ENCODE assay signal across 16 mouse cellular contexts in the genomic region with DNA sequence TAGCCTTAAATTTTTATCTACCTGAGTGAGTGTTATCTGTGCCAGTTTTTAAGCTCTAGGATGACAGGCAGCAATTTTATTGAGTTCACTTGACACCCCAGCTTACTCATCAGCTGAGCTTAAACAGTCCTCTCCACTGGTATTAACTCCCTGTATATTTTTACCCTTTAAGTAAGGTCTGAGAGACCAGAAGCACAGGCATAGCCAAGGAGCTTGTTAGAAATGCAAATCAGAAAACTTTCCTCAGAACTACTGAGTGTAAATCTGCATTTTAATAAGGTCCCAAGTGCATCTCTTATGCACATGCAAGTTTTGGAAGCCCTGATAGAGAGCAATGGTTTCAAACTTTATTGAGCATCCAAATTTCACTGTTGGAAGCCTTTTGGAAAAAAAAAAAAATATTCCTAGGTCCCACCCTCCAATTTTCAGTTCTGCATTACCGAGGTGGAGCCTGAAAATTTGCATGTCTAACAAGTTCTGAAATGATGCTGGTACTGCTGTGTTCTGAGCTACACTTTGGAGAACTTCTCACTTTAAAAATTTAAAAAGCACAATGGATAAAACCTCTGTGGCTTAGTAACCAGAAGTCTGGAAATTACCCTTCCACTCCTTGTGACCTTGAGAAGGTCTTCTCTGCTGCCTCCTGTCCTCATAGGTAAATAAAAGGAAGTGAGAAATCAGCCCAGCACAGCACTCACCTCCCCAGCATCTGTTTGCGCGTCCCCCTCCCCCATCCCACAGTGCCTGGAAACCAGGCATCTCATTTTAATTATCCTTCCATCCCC.
A peak's percentile ranks its signal among the peaks of the same experiment; 100 is the strongest.
DNase-seq lines count a peak whose midpoint lies in the region; TF ChIP-seq lines count a peak whose summit lies in the region.
"Had no signal": no experiment of that assay in that cellular context is flagged by ENCODE, and none has a peak within 500 bp of the region (broad histone marks: within the 10 kb centered on the region; RNA-seq: fewer than 3 reads in every experiment).

No protein-coding gene starts in this region.

- peak; percentile 32 for TF ChIP-seq RAD21 in CH12.LX (IDR thresholded peaks at IDR 0.05; ENCODE audit: low read depth, low read length)

- no peak for TF ChIP-seq POLR2A in CH12.LX (IDR thresholded peaks at IDR 0.05; ENCODE audit: low read depth, low read length)
- no peak for TF ChIP-seq POLR2A in myocyte (IDR thresholded peaks at IDR 0.05; ENCODE audit: insufficient read length, low read depth)

- DNase-seq in left cerebral cortex, postnatal 4 days = peak; percentile 18
- DNase-seq in left cerebral cortex, postnatal 10 days (ENCODE audit: extremely low spot score in 1 of 2, low spot score in 2 of 2) = no peak
- DNase-seq in CH12.LX (ENCODE audit: extremely low read depth) = peak; percentile 97
- DNase-seq in embryonic facial prominence, embryonic 10.5 days (ENCODE audit: low spot score) = peak; percentile 54
- DNase-seq in left cerebral cortex, adult 11 months (ENCODE audit: low spot score) = no peak
- no peak for DNase-seq in gastrocnemius, postnatal 36 days
- DNase-seq: adrenal gland, postnatal 14 days; cerebellum, postnatal 36 days; kidney, postnatal 4 days; liver, embryonic 13.5 days; lung, postnatal 36 days; thymus, adult 2 months had no signal

- no peaks in the 10 kb centered on the region for H3K27me3 ChIP-seq in CH12.LX (replicated peaks)
- no peaks in the 10 kb centered on the region for H3K27me3 ChIP-seq in embryonic facial prominence, embryonic 10.5 days (replicated peaks; ENCODE audit: low read depth, poor library complexity, severe bottlenecking)
- H3K27me3 ChIP-seq in myocyte (ENCODE audit: control insufficient read depth, insufficient read depth, insufficient read length) = no peaks in the 10 kb centered on the region
- H3K27me3 ChIP-seq: heart, embryonic 12.5 days; liver, embryonic 13.5 days had no signal

- H3K4me3 ChIP-seq in CH12.LX (replicated peaks in 1 of 3; ENCODE audit: low read depth in 2 of 3, low read length in 2 of 3, poor library complexity in 1 of 3) = no peak overlapping the region
- H3K4me3 ChIP-seq in embryonic facial prominence, embryonic 10.5 days = no peak overlapping the region
- H3K4me3 ChIP-seq in myocyte = no peak overlapping the region
- H3K4me3 ChIP-seq: erythroblast, embryonic 14.5 days; heart, embryonic 12.5 days; left cerebral cortex, adult 2 months; liver, embryonic 13.5 days had no signal

- intact Hi-C loops in left cerebral cortex, postnatal 4 days (cut with DNase I) = no loop called here
- intact Hi-C loops in left cerebral cortex, postnatal 10 days (cut with DNase I) = no loop called here
- intact Hi-C loops in gastrocnemius, postnatal 36 days (cut with DNase I) = no loop called here

- H3K79me2 ChIP-seq in CH12.LX (replicated peaks; ENCODE audit: control insufficient read depth, extremely low read depth, insufficient read depth, poor library complexity, severe bottlenecking) (peaks cover 6% of the 10 kb centered on the region; the same call in 1 of the 2 replicates), myocyte (ENCODE audit: control insufficient read depth, insufficient read depth) (no peaks in the 10 kb centered on the region)

- peaks cover 9 to 18% of the 10 kb centered on the region in 2 experiments for H3K36me3 ChIP-seq in CH12.LX (replicated peaks in 1 of 2; ENCODE audit: control insufficient read depth in 1 of 2, insufficient read depth in 1 of 2, low read length in 1 of 2)
- no peaks in the 10 kb centered on the region for H3K36me3 ChIP-seq in embryonic facial prominence, embryonic 10.5 days (replicated peaks)
- no peaks in the 10 kb centered on the region for H3K36me3 ChIP-seq in myocyte (ENCODE audit: control insufficient read depth, insufficient read depth)
- H3K36me3 ChIP-seq: heart, embryonic 12.5 days; liver, embryonic 13.5 days had no signal

- dilution Hi-C loops in CH12.LX (cut with MboI; ENCODE audit: extremely low pct_ligation_motif_present, extremely low pct_unique_long_range_greater_than_20kb, low sequenced_read_pairs) = no loop called here

- H3K9me3 ChIP-seq in CH12.LX (replicated peaks; ENCODE audit: low read length) = peaks cover 11% of the 10 kb centered on the region
- H3K9me3 ChIP-seq in embryonic facial prominence, embryonic 10.5 days = no peaks in the 10 kb centered on the region
- H3K9me3 ChIP-seq: heart, embryonic 12.5 days; liver, embryonic 13.5 days had no signal

- H3K4me2 ChIP-seq in CH12.LX (ENCODE audit: insufficient read depth, low read depth, poor library complexity, severe bottlenecking) (peak overlapping the region; percentile 99), myocyte (ENCODE audit: low read depth) (peak overlapping the region; percentile 42)
- H3K4me2 ChIP-seq: heart, embryonic 12.5 days; liver, embryonic 13.5 days had no signal

- WGBS in embryonic facial prominence, embryonic 10.5 days = 13% methylated on average over 3 of the region's 3 CpGs

- TF ChIP-seq EP300 in CH12.LX (IDR thresholded peaks at IDR 0.05; ENCODE audit: low read length) = peak; percentile 97

- H3K9ac ChIP-seq in CH12.LX (ENCODE audit: insufficient read depth, low read depth) = peak overlapping the region; percentile 66
- H3K9ac ChIP-seq: heart, embryonic 12.5 days; liver, embryonic 13.5 days had no signal

- in situ Hi-C loops in CH12.LX (cut with MboI; ENCODE audit: low pct_ligation_motif_present, low pct_unique_long_range_greater_than_20kb, low sequenced_read_pairs) = loop anchor here (5.0 to 25.0 kb wide), 3 partner anchors 59 to 711 kb away; no protein-coding TSS in a partner anchor

- no peak for TF ChIP-seq CTCF in CH12.LX (conservative IDR thresholded peaks at IDR 0.05 in 1 of 2, IDR thresholded peaks at IDR 0.05 in 1 of 2; ENCODE audit: low read depth in 2 of 2, low read length in 2 of 2)

- peaks cover 27 to 63% of the 10 kb centered on the region in 2 experiments for H3K4me1 ChIP-seq in CH12.LX (ENCODE audit: control insufficient read depth in 1 of 2, insufficient read depth in 2 of 2)
- H3K4me1 ChIP-seq in embryonic facial prominence, embryonic 10.5 days = peaks cover 34% of the 10 kb centered on the region

- H3K27ac ChIP-seq in CH12.LX (ENCODE audit: insufficient read depth, low read depth) = peak overlapping the region; percentile 99
- H3K27ac ChIP-seq in embryonic facial prominence, embryonic 10.5 days (replicated peaks) = peak overlapping the region; percentile 51
- H3K27ac ChIP-seq: left cerebral cortex, adult 2 months; liver, embryonic 13.5 days had no signal

- no peak overlapping the region for H3ac ChIP-seq in myocyte (ENCODE audit: control insufficient read depth, insufficient read length)

TF ChIP-seq in CH12.LX, 34 proteins besides CTCF, POLR2A, EP300 and RAD21 (continues in another document):
- TF ChIP-seq ELF1 (IDR thresholded peaks at IDR 0.05; ENCODE audit: low read depth, low read length) (peak; percentile 55; the same call in 1 of the 2 replicates), BHLHE40 (IDR thresholded peaks at IDR 0.05; ENCODE audit: low read depth, low read length) (no peak; the same call in none of the 2 replicates), KAT2A (IDR thresholded peaks at IDR 0.05; ENCODE audit: insufficient replicate concordance, low read length) (no peak), MAFK (IDR thresholded peaks at IDR 0.05; ENCODE audit: insufficient replicate concordance, low read length) (peak; percentile 83), UBTF (IDR thresholded peaks at IDR 0.05; ENCODE audit: low read depth, low read length) (no peak), JUND (conservative IDR thresholded peaks at IDR 0.05; ENCODE audit: low read depth, low read length) (peak; percentile 97), SIN3A (IDR thresholded peaks at IDR 0.05; ENCODE audit: low read length) (peak; percentile 84), ZKSCAN1 (IDR thresholded peaks at IDR 0.05; ENCODE audit: borderline replicate concordance, low read depth, low read length) (no peak), MAX (IDR thresholded peaks at IDR 0.05; ENCODE audit: low read length) (peak; percentile 65; the same call in 1 of the 2 replicates), SMC3 (IDR thresholded peaks at IDR 0.05; ENCODE audit: low read depth, low read length) (peak; percentile 44), ZC3H11A (IDR thresholded peaks at IDR 0.05; ENCODE audit: low read depth, low read length) (no peak), CHD2 (IDR thresholded peaks at IDR 0.05; ENCODE audit: low read length) (peak; percentile 97), MYC (IDR thresholded peaks at IDR 0.05; ENCODE audit: low read depth, low read length) (peak; percentile 92), USF1 (IDR thresholded peaks at IDR 0.05; ENCODE audit: low read depth, low read length) (no peak), IRF4 (IDR thresholded peaks at IDR 0.05; ENCODE audit: low read depth, low read length) (peak; percentile 99), TCF12 (IDR thresholded peaks at IDR 0.05; ENCODE audit: low read depth, low read length) (peak; percentile 81)

TF ChIP-seq in myocyte, 11 proteins besides CTCF, POLR2A, EP300 and RAD21:
- TF ChIP-seq MYOD1 (IDR thresholded peaks at IDR 0.05; ENCODE audit: control insufficient read depth in 1 of 3, insufficient read length in 2 of 3, low read depth in 2 of 3) (no peak), SRF (IDR thresholded peaks at IDR 0.05; ENCODE audit: control insufficient read depth, insufficient read length, low read depth) (no peak), REST (IDR thresholded peaks at IDR 0.05; ENCODE audit: insufficient read depth, insufficient read length) (no peak), POLR2AphosphoS2 (IDR thresholded peaks at IDR 0.05; ENCODE audit: insufficient read length, low read depth) (no peak), MAX (IDR thresholded peaks at IDR 0.05; ENCODE audit: low read depth) (no peak), TCF3 (IDR thresholded peaks at IDR 0.05; ENCODE audit: insufficient read length, low read depth) (no peak), E2F4 (IDR thresholded peaks at IDR 0.05; ENCODE audit: insufficient read depth) (no peak), USF1 (IDR thresholded peaks at IDR 0.05; ENCODE audit: low read depth) (no peak), TCF12 (IDR thresholded peaks at IDR 0.05; ENCODE audit: insufficient read depth, poor library complexity, severe bottlenecking) (no peak), MYOG (IDR thresholded peaks at IDR 0.05; ENCODE audit: control insufficient read depth in 1 of 3, insufficient read depth in 1 of 3, insufficient read length in 2 of 3, low read depth in 2 of 3) (no peak)

Comparison
In these comparisons a context has a peak if more than half of its experiments do, and no peak if none do; other contexts are left out.
1. DNase-seq: peak in left cerebral cortex, postnatal 4 days (single experiment), CH12.LX (single experiment) and embryonic facial prominence, embryonic 10.5 days (single experiment); none in left cerebral cortex, postnatal 10 days (0 of 2), left cerebral cortex, adult 11 months (single experiment) and gastrocnemius, postnatal 36 days (0 of 2).